Mouse (Mus musculus) heart, embryonic 10.5 days (tissue): ENCODE data around the gene Rab17. TPM values are rescaled to one million over a fixed set of nuclear protein-coding genes. Genes with fewer than 3 reads are reported as not detected.

Source experiments
- DNase-seq: peaks from one replicate; pipeline ENCODE4 v3.0.0-alpha.2; 2017; ENCODE audit warnings: low spot score
- H3K27ac ChIP-seq: fragments of 300-500 bp; sonication (generic); 2 replicates; pipeline ENCODE4 v1.5.1; 2016; ENCODE audit warnings: mild to moderate bottlenecking
- H3K27me3 ChIP-seq: fragments of 300-500 bp; sonication (generic); 2 replicates; pipeline ENCODE4 v1.6.1; 2016; ENCODE audit warnings: mild to moderate bottlenecking; ENCODE audit not compliant: poor library complexity, insufficient read depth, severe bottlenecking
- H3K36me3 ChIP-seq: fragments of 300-500 bp; sonication (generic); 2 replicates; pipeline ENCODE4 v1.6.1; 2016; ENCODE audit warnings: mild to moderate bottlenecking, moderate library complexity
- H3K4me1 ChIP-seq: fragments of 300-500 bp; sonication (generic); 2 replicates; pipeline ENCODE4 v1.6.1; 2016; ENCODE audit warnings: mild to moderate bottlenecking
- H3K4me3 ChIP-seq: fragments of 300-500 bp; sonication (generic); 2 replicates; pipeline ENCODE4 v1.5.1; 2016; ENCODE audit warnings: mild to moderate bottlenecking, moderate library complexity
- H3K9me3 ChIP-seq: fragments of 300-500 bp; sonication (generic); 2 replicates; pipeline ENCODE4 v1.6.1; 2016; ENCODE audit warnings: mild to moderate bottlenecking, moderate library complexity
- WGBS: fragments of 180-500 bp; shearing (Covaris S2); methylation state at CpG from one replicate; pipeline ENCODE4 v1.1.7; 2016; 5-methylcytosine and 5-hydroxymethylcytosine counted together
- polyA plus RNA-seq: library from polyadenylated mRNA; unstranded; fragments of >200 nt; fragmentation: Nextera tagmentation; extraction: Ambion mirVana; gene quantifications from 2 replicates; pipeline ENCODE4 v1.2.1, GENCODE M21; 2016

The Rab17 gene
- polyA plus RNA-seq, 1 experiment from 2014 or later: 0.94 TPM

GRCm38 (mm10) chr1:91002641-91003040 is 33.2 kb upstream of the Rab17 start:
- H3K9me3 ChIP-seq: no peaks in the 10 kb centered on the region
- H3K27ac ChIP-seq: peak overlapping the region; percentile 93
- H3K4me3 ChIP-seq: no peak overlapping the region
- peaks cover 63% of the 10 kb centered on the region for H3K4me1 ChIP-seq
- no peaks in the 10 kb centered on the region for H3K27me3 ChIP-seq
- H3K36me3 ChIP-seq: peaks cover 4% of the 10 kb centered on the region; the same call in 1 of the 2 replicates
- DNase-seq: no peak
- 74% methylated on average over 3 of the region's 3 CpGs for WGBS

GRCm38 (mm10) chr1:91001871-91002539 is 32.5 kb upstream of the Rab17 start:
- Histone ChIP-seq H3K27ac (peak overlapping the region; percentile 93), H3K4me1 (peaks cover 69% of the 10 kb centered on the region), H3K27me3 (0 out of 2 replicates have a peak, but pooled peaks cover 2% of the 10 kb centered on the region), H3K9me3 (no peaks in the 10 kb centered on the region), H3K4me3 (peak overlapping the region; percentile 80; the same call in 1 of the 2 replicates), H3K36me3 (peaks cover 4% of the 10 kb centered on the region; the same call in 1 of the 2 replicates)
- no peak for DNase-seq
- WGBS: 76% methylated on average over 3 of the region's 3 CpGs

GRCm38 (mm10) chr1:91001101-91001500 is 31.6 kb upstream of the Rab17 start:
- WGBS: 24% methylated on average over 3 of the region's 3 CpGs

GRCm38 (mm10) chr1:90999911-91000601 is 30.6 kb upstream of the Rab17 start:
- WGBS: 48% methylated on average over 10 of the region's 10 CpGs
- H3K4me1 ChIP-seq: peaks cover 60% of the 10 kb centered on the region
- peak; percentile 79 for DNase-seq
- H3K36me3 ChIP-seq: peaks cover 4% of the 10 kb centered on the region; the same call in 1 of the 2 replicates
- H3K4me3 ChIP-seq: peak overlapping the region; percentile 80
- H3K27ac ChIP-seq: peak overlapping the region; percentile 93
- H3K9me3 ChIP-seq: peaks cover 4% of the 10 kb centered on the region; the same call in 1 of the 2 replicates
- H3K27me3 ChIP-seq: 0 out of 2 replicates have a peak, but pooled peaks cover 4% of the 10 kb centered on the region

More at GRCm38 (mm10) chr1:91001101-91001500, 31.6 kb upstream of the Rab17 start:
- Histone ChIP-seq H3K4me1 (peaks cover 63% of the 10 kb centered on the region), H3K4me3 (peak overlapping the region; percentile 80), H3K27me3 (0 out of 2 replicates have a peak, but pooled peaks cover 4% of the 10 kb centered on the region), H3K9me3 (0 out of 2 replicates have a peak, but pooled peaks cover under 1% of the 10 kb centered on the region), H3K27ac (peak overlapping the region; percentile 93), H3K36me3 (peaks cover 4% of the 10 kb centered on the region; the same call in 1 of the 2 replicates)
- peak; percentile 68 for DNase-seq

- peak; percentile 75 for DNase-seq
- Histone ChIP-seq H3K36me3 (peaks cover 4% of the 10 kb centered on the region; the same call in 1 of the 2 replicates), H3K27me3 (0 out of 2 replicates have a peak, but pooled peaks cover 4% of the 10 kb centered on the region), H3K27ac (peak overlapping the region; percentile 93), H3K4me3 (peak overlapping the region; percentile 80), H3K9me3 (peaks cover 4% of the 10 kb centered on the region; the same call in 1 of the 2 replicates), H3K4me1 (peaks cover 56% of the 10 kb centered on the region)
- 3% methylated on average over 41 of the region's 41 CpGs for whole genome bisulfite sequencing
Observed at GRCm38 (mm10) chr1:90998891-90999611, 29.6 kb upstream of the Rab17 start.

- Histone ChIP-seq H3K4me3 (peak within 1 kb of the TSS; percentile 80), H3K27me3 (0 out of 2 replicates have a peak, but pooled peaks cover 4% of the 10 kb centered on the region), H3K27ac (peak within 1 kb of the TSS; percentile 93), H3K36me3 (no peaks in the 10 kb centered on the region; the same call in 1 of the 2 replicates), H3K9me3 (peaks cover 4% of the 10 kb centered on the region; the same call in 1 of the 2 replicates), H3K4me1 (peaks cover 50% of the 10 kb centered on the region)
- DNase-seq: peak; percentile 75
- 2% methylated on average over 59 of the region's 59 CpGs for WGBS
Observed at GRCm38 (mm10) chr1:90998268-90998890, 28.9 kb upstream of the Rab17 start, which contains the start of gene Lrrfip1. Gene Lrrfip1, plus strand, starts transcription at chr1:90998737.

GRCm38 (mm10) chr1:90997641-90998040 is 28.2 kb upstream of the Rab17 start:
- DNase-seq: peak; percentile 75
- H3K27me3 ChIP-seq: 0 out of 2 replicates have a peak, but pooled peaks cover 4% of the 10 kb centered on the region
- peaks cover 42% of the 10 kb centered on the region for H3K4me1 ChIP-seq
- H3K36me3 ChIP-seq: no peaks in the 10 kb centered on the region; the same call in 1 of the 2 replicates
- peak overlapping the region; percentile 80 for H3K4me3 ChIP-seq
- WGBS: 73% methylated on average over 5 of the region's 5 CpGs
- peaks cover 4% of the 10 kb centered on the region; the same call in 1 of the 2 replicates for H3K9me3 ChIP-seq
- H3K27ac ChIP-seq: peak overlapping the region; percentile 93

GRCm38 (mm10) chr1:90997136-90997535 is 27.7 kb upstream of the Rab17 start:
- no peak overlapping the region for H3K27ac ChIP-seq
- H3K4me1 ChIP-seq: peaks cover 37% of the 10 kb centered on the region
- peaks cover 4% of the 10 kb centered on the region; the same call in 1 of the 2 replicates for H3K9me3 ChIP-seq
- DNase-seq: peak; percentile 57
- 43% methylated on average over 4 of the region's 4 CpGs for WGBS
- H3K4me3 ChIP-seq: no peak overlapping the region
- H3K27me3 ChIP-seq: 0 out of 2 replicates have a peak, but pooled peaks cover 4% of the 10 kb centered on the region
- no peaks in the 10 kb centered on the region; the same call in 1 of the 2 replicates for H3K36me3 ChIP-seq

- Histone ChIP-seq H3K27ac (no peak overlapping the region), H3K36me3 (no peaks in the 10 kb centered on the region), H3K27me3 (0 out of 2 replicates have a peak, but pooled peaks cover 4% of the 10 kb centered on the region), H3K9me3 (peaks cover 4% of the 10 kb centered on the region; the same call in 1 of the 2 replicates), H3K4me3 (no peak overlapping the region), H3K4me1 (peaks cover 25% of the 10 kb centered on the region)
- 83% methylated on average over 1 of the region's 1 CpGs for WGBS
- peak; percentile 51 for DNase-seq
Observed at GRCm38 (mm10) chr1:90995916-90996315, 26.5 kb upstream of the Rab17 start.

- H3K27ac ChIP-seq: peak overlapping the region; percentile 37; the same call in 1 of the 2 replicates
- DNase-seq: no peak
Observed at GRCm38 (mm10) chr1:90981346-90981745, 11.9 kb upstream of the Rab17 start.

GRCm38 (mm10) chr1:90980638-90981330 is 11.3 kb upstream of the Rab17 start:
- Histone ChIP-seq H3K36me3 (no peaks in the 10 kb centered on the region), H3K9me3 (no peaks in the 10 kb centered on the region), H3K4me1 (peaks cover 11% of the 10 kb centered on the region), H3K27me3 (no peaks in the 10 kb centered on the region), H3K27ac (peak overlapping the region; percentile 37; the same call in 1 of the 2 replicates), H3K4me3 (no peak overlapping the region)
- peak; percentile 74 for DNase-seq
- WGBS: 47% methylated on average over 10 of the region's 10 CpGs

More at GRCm38 (mm10) chr1:90981346-90981745, 11.9 kb upstream of the Rab17 start:
- Histone ChIP-seq H3K4me3 (no peak overlapping the region), H3K9me3 (no peaks in the 10 kb centered on the region), H3K36me3 (no peaks in the 10 kb centered on the region), H3K27me3 (no peaks in the 10 kb centered on the region), H3K4me1 (peaks cover 11% of the 10 kb centered on the region)
- 80% methylated on average over 3 of the region's 3 CpGs for WGBS
